In genomic region chr1:161183677-161184076, GRCm38 (mm10) we compare ENCODE assay signal across 19 mouse cellular contexts. TPM values are rescaled to one million over a fixed set of nuclear protein-coding genes. Genes with fewer than 3 reads are reported as not detected.
DNase-seq lines count a peak whose midpoint lies in the region; ATAC-seq and TF ChIP-seq lines count a peak whose summit lies in the region.
"Had no signal": no experiment of that assay in that cellular context is flagged by ENCODE, and none has a peak within 500 bp of the region (broad histone marks: within the 10 kb centered on the region; RNA-seq: fewer than 3 reads in every experiment).

No protein-coding gene starts in this region.

- H3K9me3 ChIP-seq in heart, embryonic 10.5 days, result no peaks in the 10 kb centered on the region; the same call in 1 of the 2 replicates
- peaks cover 6% of the 10 kb centered on the region for H3K9me3 ChIP-seq in lung, embryonic 16.5 days (ENCODE audit: control insufficient read depth, low read length)
- H3K9me3 ChIP-seq in intestine, embryonic 15.5 days, result no peaks in the 10 kb centered on the region
- H3K9me3 ChIP-seq in forebrain, embryonic 11.5 days (ENCODE audit: control insufficient read depth, low read length), result peaks cover 2% of the 10 kb centered on the region; the same call in 1 of the 2 replicates
- H3K9me3 ChIP-seq: forebrain, embryonic 15.5 days; stomach, embryonic 15.5 days had no signal

- intact Hi-C loops in gastrocnemius, postnatal 14 days (cut with DNase I; ENCODE audit: low total_unique reads), result no loop called here

- H3K4me2 ChIP-seq in lung, embryonic 16.5 days (ENCODE audit: low read depth, low read length), result 0 out of 2 replicates have a peak overlapping the region, but pooled peaks have one; percentile 6
- H3K4me2 ChIP-seq in intestine, embryonic 15.5 days (replicated peaks), result peak overlapping the region; percentile 24; the same call in 1 of the 2 replicates
- peak overlapping the region; percentile 63 for H3K4me2 ChIP-seq in myocyte (ENCODE audit: low read depth)
- no peak overlapping the region for H3K4me2 ChIP-seq in forebrain, embryonic 11.5 days (ENCODE audit: low read depth, low read length, severe bottlenecking)
- H3K4me2 ChIP-seq: forebrain, embryonic 15.5 days; limb, embryonic 13.5 days; stomach, embryonic 15.5 days had no signal

- no peak overlapping the region for H3ac ChIP-seq in myocyte (ENCODE audit: control insufficient read depth, insufficient read length)

- H3K4me3 ChIP-seq in heart, embryonic 10.5 days, result no peak overlapping the region
- H3K4me3 ChIP-seq in lung, embryonic 16.5 days (ENCODE audit: low read length), result no peak overlapping the region
- no peak overlapping the region for H3K4me3 ChIP-seq in intestine, embryonic 15.5 days (replicated peaks)
- no peak overlapping the region for H3K4me3 ChIP-seq in myocyte
- no peak overlapping the region for H3K4me3 ChIP-seq in forebrain, embryonic 11.5 days (ENCODE audit: low read depth, low read length)
- H3K4me3 ChIP-seq: forebrain, embryonic 15.5 days; limb, embryonic 13.5 days; stomach, embryonic 15.5 days had no signal

- no peak overlapping the region for H3K9ac ChIP-seq in lung, embryonic 16.5 days (ENCODE audit: low read length)
- H3K9ac ChIP-seq in intestine, embryonic 15.5 days, result no peak overlapping the region
- H3K9ac ChIP-seq in forebrain, embryonic 11.5 days (ENCODE audit: low read length), result no peak overlapping the region
- H3K9ac ChIP-seq: forebrain, embryonic 15.5 days; limb, embryonic 13.5 days; stomach, embryonic 15.5 days had no signal

- no peak for TF ChIP-seq POLR2A in myocyte (IDR thresholded peaks at IDR 0.05; ENCODE audit: insufficient read length, low read depth)

- no peaks in the 10 kb centered on the region for H3K36me3 ChIP-seq in heart, embryonic 10.5 days
- no peaks in the 10 kb centered on the region for H3K36me3 ChIP-seq in lung, embryonic 16.5 days (ENCODE audit: control insufficient read depth, insufficient read depth, low read length)
- no peaks in the 10 kb centered on the region for H3K36me3 ChIP-seq in intestine, embryonic 15.5 days
- H3K36me3 ChIP-seq in myocyte (ENCODE audit: control insufficient read depth, insufficient read depth), result no peaks in the 10 kb centered on the region
- no peaks in the 10 kb centered on the region for H3K36me3 ChIP-seq in forebrain, embryonic 11.5 days (ENCODE audit: control insufficient read depth, insufficient read depth, low read length)
- H3K36me3 ChIP-seq: forebrain, embryonic 15.5 days; limb, embryonic 13.5 days; stomach, embryonic 15.5 days had no signal

- peak; percentile 29 for DNase-seq in heart, adult 11 months
- no peak for DNase-seq in heart, embryonic 10.5 days (ENCODE audit: low spot score)
- no peak for DNase-seq in lung, adult 18-20 months
- DNase-seq in gastrocnemius, postnatal 14 days, result no peak
- DNase-seq in forebrain, embryonic 11.5 days (ENCODE audit: low spot score), result no peak
- DNase-seq: adrenal gland, adult 8-10 months; cerebellum, adult 9-10 months; gastrocnemius, postnatal 10 days; lung, adult 2 months; thymus, postnatal 36 days had no signal

- H3K79me2 ChIP-seq in myocyte (ENCODE audit: control insufficient read depth, insufficient read depth), result no peaks in the 10 kb centered on the region

- no peak for ATAC-seq in lung, embryonic 16.5 days (ENCODE audit: low read depth)
- ATAC-seq in intestine, embryonic 15.5 days, result no peak
- no peak for ATAC-seq in forebrain, embryonic 11.5 days (replicated peaks; ENCODE audit: low FRiP score)
- ATAC-seq: forebrain, embryonic 15.5 days had no signal

- no peak overlapping the region for H3K27ac ChIP-seq in heart, embryonic 10.5 days
- H3K27ac ChIP-seq in lung, embryonic 16.5 days (ENCODE audit: low read length), result no peak overlapping the region
- no peak overlapping the region for H3K27ac ChIP-seq in intestine, embryonic 15.5 days
- H3K27ac ChIP-seq in forebrain, embryonic 11.5 days (ENCODE audit: low read depth, low read length), result no peak overlapping the region
- H3K27ac ChIP-seq: forebrain, embryonic 15.5 days; limb, embryonic 13.5 days; stomach, embryonic 15.5 days had no signal

- no peaks in the 10 kb centered on the region for H3K4me1 ChIP-seq in heart, embryonic 10.5 days
- H3K4me1 ChIP-seq in lung, embryonic 16.5 days (replicated peaks; ENCODE audit: control insufficient read depth, insufficient read depth, low read length), result no peaks in the 10 kb centered on the region
- no peaks in the 10 kb centered on the region for H3K4me1 ChIP-seq in intestine, embryonic 15.5 days (replicated peaks)
- H3K4me1 ChIP-seq in forebrain, embryonic 11.5 days (replicated peaks; ENCODE audit: control insufficient read depth, insufficient read depth, low read length), result no peaks in the 10 kb centered on the region
- H3K4me1 ChIP-seq: forebrain, embryonic 15.5 days; stomach, embryonic 15.5 days had no signal

- no peaks in the 10 kb centered on the region for H3K27me3 ChIP-seq in heart, embryonic 10.5 days (ENCODE audit: insufficient read depth, poor library complexity, severe bottlenecking)
- H3K27me3 ChIP-seq in lung, embryonic 16.5 days (ENCODE audit: control insufficient read depth, insufficient read depth, low read depth, low read length), result no peaks in the 10 kb centered on the region
- no peaks in the 10 kb centered on the region for H3K27me3 ChIP-seq in intestine, embryonic 15.5 days (replicated peaks)
- no peaks in the 10 kb centered on the region for H3K27me3 ChIP-seq in myocyte (ENCODE audit: control insufficient read depth, insufficient read depth, insufficient read length)
- H3K27me3 ChIP-seq in forebrain, embryonic 11.5 days (ENCODE audit: control insufficient read depth, insufficient read depth, low read length), result no peaks in the 10 kb centered on the region
- H3K27me3 ChIP-seq: forebrain, embryonic 15.5 days; limb, embryonic 13.5 days; stomach, embryonic 15.5 days had no signal

- WGBS in heart, embryonic 10.5 days, result 56% methylated on average over 9 of the region's 9 CpGs
- WGBS in lung, embryonic 16.5 days, result 55% methylated on average over 9 of the region's 9 CpGs
- WGBS in intestine, embryonic 15.5 days, result 50% methylated on average over 9 of the region's 9 CpGs
- WGBS in forebrain, embryonic 11.5 days, result 68% methylated on average over 9 of the region's 9 CpGs

TF ChIP-seq in myocyte, 11 proteins besides CTCF, POLR2A, EP300 and RAD21:
- no peak for TF ChIP-seq MYOG (IDR thresholded peaks at IDR 0.05; ENCODE audit: control insufficient read depth in 1 of 3, insufficient read depth in 1 of 3, insufficient read length in 2 of 3, low read depth in 2 of 3)

RNA-seq across cellular contexts. Expression of gene Tex50, which starts 24.6 kb away (rescaled TPM):
- polyA plus RNA-seq in heart, embryonic 10.5 days (2016; fragmentation: Nextera tagmentation; extraction: Ambion mirVana), result 0.15 TPM in 1 of 2 replicates, not detected in the other
- 0.16 and 0.24 TPM in 2 replicates for polyA plus RNA-seq in lung, embryonic 16.5 days (2015; fragmentation: Nextera tagmentation; extraction: Ambion mirVana)
- not detected in 2 replicates for polyA plus RNA-seq in intestine, embryonic 15.5 days (2015; fragmentation: Nextera tagmentation; extraction: Ambion mirVana)
- polyA plus RNA-seq in myocyte (2012; fragmentation: generic; extraction: Trizol), result not detected
- not detected for total RNA-seq in gastrocnemius, postnatal 14 days (2021)
- 0.23 and 0.36 TPM in 2 replicates for polyA plus RNA-seq in forebrain, embryonic 11.5 days (2014; fragmentation: Nextera tagmentation; extraction: Ambion mirVana)
- total RNA-seq: adrenal gland, adult 8-10 months; gastrocnemius, postnatal 10 days; layer of hippocampus, adult 18-20 months; left cerebral cortex, adult 18-20 months had no signal
- polyA plus RNA-seq: heart, postnatal 0 days; lung, adult 2 months; stomach, embryonic 15.5 days had no signal

RNA-seq across cellular contexts. Expression of gene Ankrd45, which starts 41.2 kb away (rescaled TPM):
- 2.0 and 2.8 TPM in 2 replicates for polyA plus RNA-seq in heart, embryonic 10.5 days (2016; fragmentation: Nextera tagmentation; extraction: Ambion mirVana)
- 2.0 and 2.1 TPM in 2 replicates for polyA plus RNA-seq in lung, embryonic 16.5 days (2015; fragmentation: Nextera tagmentation; extraction: Ambion mirVana)
- 0.74 and 1.1 TPM in 2 replicates for polyA plus RNA-seq in intestine, embryonic 15.5 days (2015; fragmentation: Nextera tagmentation; extraction: Ambion mirVana)
- polyA plus RNA-seq in myocyte (2012; fragmentation: generic; extraction: Trizol), result 1.1 TPM
- not detected for total RNA-seq in gastrocnemius, postnatal 14 days (2021)
- 8.0 and 8.5 TPM in 2 replicates for polyA plus RNA-seq in forebrain, embryonic 11.5 days (2014; fragmentation: Nextera tagmentation; extraction: Ambion mirVana)

RNA-seq across cellular contexts. Expression of gene Klhl20, which starts 52.4 kb away (rescaled TPM):
- 13.6 and 15.3 TPM in 2 replicates for polyA plus RNA-seq in heart, embryonic 10.5 days (2016; fragmentation: Nextera tagmentation; extraction: Ambion mirVana)
- 15.4 and 15.8 TPM in 2 replicates for polyA plus RNA-seq in lung, embryonic 16.5 days (2015; fragmentation: Nextera tagmentation; extraction: Ambion mirVana)
- 11.4 and 12.0 TPM in 2 replicates for polyA plus RNA-seq in intestine, embryonic 15.5 days (2015; fragmentation: Nextera tagmentation; extraction: Ambion mirVana)
- 10.1 TPM for polyA plus RNA-seq in myocyte (2012; fragmentation: generic; extraction: Trizol)
- 10 to 100 TPM in 1 of 2 experiments, 1 to 10 TPM in 1; 9.3 to 10.2 TPM for total RNA-seq in gastrocnemius, postnatal 14 days (2021)
- 18.6 and 20.1 TPM in 2 replicates for polyA plus RNA-seq in forebrain, embryonic 11.5 days (2014; fragmentation: Nextera tagmentation; extraction: Ambion mirVana)
